In the genomic region with DNA sequence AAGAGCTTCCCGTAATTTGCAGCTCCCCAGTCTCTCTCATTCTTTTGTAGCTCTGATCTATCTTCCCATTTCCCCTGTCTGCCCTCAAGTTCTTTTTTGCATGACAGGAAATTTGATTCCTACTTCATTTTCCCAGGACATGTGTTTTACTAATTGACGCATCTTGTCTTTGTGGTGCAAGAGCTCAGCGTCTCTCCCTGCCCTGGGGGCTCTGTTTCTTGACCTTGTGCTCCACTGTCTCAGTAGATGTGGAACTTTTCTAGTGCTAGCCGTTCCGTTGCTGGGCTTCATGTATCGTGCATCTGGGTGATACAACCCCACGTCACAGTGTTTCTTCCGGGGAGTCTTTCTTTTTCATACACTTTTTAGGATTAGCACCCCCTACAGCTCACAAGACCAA, we compare ENCODE assay signal across 28 mouse cellular contexts. TPM values are rescaled to one million over a fixed set of nuclear protein-coding genes. Genes with fewer than 3 reads are reported as not detected.
A peak's percentile ranks its signal among the peaks of the same experiment; 100 is the strongest.
DNase-seq lines count a peak whose midpoint lies in the region; ATAC-seq and TF ChIP-seq lines count a peak whose summit lies in the region.
"Had no signal": no experiment of that assay in that cellular context is flagged by ENCODE, and none has a peak within 500 bp of the region (broad histone marks: within the 10 kb centered on the region; RNA-seq: fewer than 3 reads in every experiment).

No protein-coding gene starts in this region.

- in situ Hi-C loops in ES-E14 (cut with MboI; ENCODE audit: low sequenced_read_pairs in 2 of 2, unreplicated experiment in 2 of 2), result no loop called here

- H3K27me3 ChIP-seq in ES-Bruce4 (ENCODE audit: control insufficient read depth, insufficient read depth, low read length, poor library complexity, severe bottlenecking), result no peaks in the 10 kb centered on the region
- no peaks in the 10 kb centered on the region for H3K27me3 ChIP-seq in lung, postnatal 0 days (replicated peaks; ENCODE audit: insufficient read depth, low read length)
- H3K27me3 ChIP-seq: CH12.LX; embryonic facial prominence, embryonic 12.5 days; embryonic facial prominence, embryonic 15.5 days; hindbrain, embryonic 12.5 days; hindbrain, embryonic 15.5 days; intestine, embryonic 15.5 days; Patski had no signal

- DNase-seq in embryo, embryonic 10.5 days (ENCODE audit: low spot score), result peak; percentile 6
- no peak for DNase-seq in embryo, embryonic 9.5 days (ENCODE audit: extremely low spot score)
- DNase-seq in ES-E14 (ENCODE audit: low read depth, low spot score), result peak; percentile 34
- no peak for DNase-seq in lung, postnatal 0 days (ENCODE audit: low spot score)
- DNase-seq in gastrocnemius, adult 18-20 months (ENCODE audit: low spot score), result no peak
- DNase-seq: adrenal gland, postnatal 10 days; adrenal gland, postnatal 36 days; B cell, adult 2 months; cerebellum, adult 18-20 months; cerebellum, adult 9-10 months; cerebellum, postnatal 14 days; forebrain, postnatal 0 days; gastrocnemius, adult 2 months; gastrocnemius, postnatal 14 days; heart, adult 11 months; kidney, adult 11 months; kidney, adult 8-10 months had no signal

- ATAC-seq in lung, postnatal 0 days, result no peak
- ATAC-seq: forebrain, embryonic 14.5 days; forebrain, postnatal 0 days; intestine, embryonic 15.5 days; Patski had no signal

- H3K4me2 ChIP-seq in lung, postnatal 0 days (replicated peaks; ENCODE audit: low read depth, low read length), result no peak overlapping the region
- H3K4me2 ChIP-seq: embryonic facial prominence, embryonic 12.5 days; embryonic facial prominence, embryonic 15.5 days; heart, embryonic 11.5 days; hindbrain, embryonic 12.5 days; hindbrain, embryonic 15.5 days; intestine, embryonic 15.5 days had no signal

- H3K27ac ChIP-seq in ES-Bruce4 (ENCODE audit: insufficient read depth, low read length), result no peak overlapping the region
- H3K27ac ChIP-seq in ES-E14 (ENCODE audit: insufficient read depth, low read depth, low read length, poor library complexity, severe bottlenecking), result no peak overlapping the region
- H3K27ac ChIP-seq in lung, postnatal 0 days (ENCODE audit: low read length), result no peak overlapping the region
- H3K27ac ChIP-seq: embryonic facial prominence, embryonic 12.5 days; embryonic facial prominence, embryonic 15.5 days; gastrocnemius, adult 2 months; hindbrain, embryonic 12.5 days; hindbrain, embryonic 15.5 days; intestine, embryonic 15.5 days had no signal

- H3K4me3 ChIP-seq in ES-Bruce4 (ENCODE audit: low read depth, low read length) (no peak overlapping the region), ES-E14 (ENCODE audit: insufficient read depth in 1 of 2, low read depth in 1 of 2, low read length in 2 of 2, poor library complexity in 1 of 2, severe bottlenecking in 1 of 2) (no peak overlapping the region)
- H3K4me3 ChIP-seq in lung, postnatal 0 days (ENCODE audit: low read depth, low read length), result no peak overlapping the region
- H3K4me3 ChIP-seq: embryonic facial prominence, embryonic 12.5 days; embryonic facial prominence, embryonic 15.5 days; gastrocnemius, adult 2 months; hindbrain, embryonic 12.5 days; hindbrain, embryonic 15.5 days; intestine, embryonic 15.5 days had no signal

- TF ChIP-seq POLR2A in ES-Bruce4 (IDR thresholded peaks at IDR 0.05; ENCODE audit: insufficient read depth, low read length), result no peak

- peaks cover 7% of the 10 kb centered on the region; the same call in 1 of the 2 replicates for H3K36me3 ChIP-seq in ES-Bruce4 (ENCODE audit: control insufficient read depth, insufficient read depth, low read length, poor library complexity, severe bottlenecking)
- peaks cover 8% of the 10 kb centered on the region; the same call in 1 of the 2 replicates for H3K36me3 ChIP-seq in ES-E14 (ENCODE audit: control insufficient read depth, insufficient read depth, low read length, poor library complexity, severe bottlenecking)
- H3K36me3 ChIP-seq in lung, postnatal 0 days (ENCODE audit: insufficient read depth, low read length), result no peaks in the 10 kb centered on the region
- H3K36me3 ChIP-seq: G1E; intestine, embryonic 15.5 days had no signal

- H3K9me3 ChIP-seq in ES-Bruce4 (replicated peaks; ENCODE audit: control insufficient read depth, insufficient read depth, low read length, poor library complexity, severe bottlenecking) (peaks cover 5% of the 10 kb centered on the region; the same call in 1 of the 2 replicates), ES-E14 (ENCODE audit: control insufficient read depth, insufficient read depth, low read depth, low read length) (no peaks in the 10 kb centered on the region)
- H3K9me3 ChIP-seq in lung, postnatal 0 days (ENCODE audit: low read length), result no peaks in the 10 kb centered on the region
- H3K9me3 ChIP-seq: embryonic facial prominence, embryonic 12.5 days; embryonic facial prominence, embryonic 15.5 days; hindbrain, embryonic 12.5 days; hindbrain, embryonic 15.5 days; intestine, embryonic 15.5 days had no signal

- H3K4me1 ChIP-seq in ES-Bruce4 (ENCODE audit: control insufficient read depth, insufficient read depth, low read length) (peaks cover 2% of the 10 kb centered on the region), ES-E14 (ENCODE audit: control insufficient read depth in 2 of 2, insufficient read depth in 2 of 2, low read length in 2 of 2, poor library complexity in 1 of 2) (peaks cover 0 to 8% of the 10 kb centered on the region in 2 experiments; a peak in 1 of 4 replicates)
- no peaks in the 10 kb centered on the region for H3K4me1 ChIP-seq in lung, postnatal 0 days (ENCODE audit: insufficient read depth, low read depth, low read length)
- H3K4me1 ChIP-seq: embryonic facial prominence, embryonic 12.5 days; embryonic facial prominence, embryonic 15.5 days; hindbrain, embryonic 12.5 days; hindbrain, embryonic 15.5 days; intestine, embryonic 15.5 days had no signal

- peak; percentile 57; the same call in 1 of the 2 replicates for TF ChIP-seq EP300 in ES-Bruce4 (IDR thresholded peaks at IDR 0.05; ENCODE audit: insufficient read depth, low read depth, low read length)
- TF ChIP-seq EP300 in lung, postnatal 0 days (IDR thresholded peaks at IDR 0.05), result no peak

- TF ChIP-seq CTCF in ES-Bruce4 (IDR thresholded peaks at IDR 0.05; ENCODE audit: low read depth, low read length), result no peak
- no peak for TF ChIP-seq CTCF in lung, postnatal 0 days (IDR thresholded peaks at IDR 0.05)

- no peak overlapping the region for H3K9ac ChIP-seq in ES-Bruce4 (ENCODE audit: low read depth, poor library complexity, severe bottlenecking)
- H3K9ac ChIP-seq in ES-E14 (ENCODE audit: insufficient read depth, low read depth, low read length, poor library complexity, severe bottlenecking), result no peak overlapping the region
- no peak overlapping the region for H3K9ac ChIP-seq in lung, postnatal 0 days (replicated peaks; ENCODE audit: low read depth)
- H3K9ac ChIP-seq: embryonic facial prominence, embryonic 12.5 days; embryonic facial prominence, embryonic 15.5 days; forebrain, postnatal 0 days; hindbrain, embryonic 12.5 days; hindbrain, embryonic 15.5 days; intestine, embryonic 15.5 days had no signal

- WGBS in lung, postnatal 0 days, result 82% methylated on average over 8 of the region's 8 CpGs

TF ChIP-seq in ES-E14, 5 proteins besides CTCF, POLR2A, EP300 and RAD21:
- TF ChIP-seq ZNF384 (IDR thresholded peaks at IDR 0.05; ENCODE audit: low read depth, low read length) (no peak), HCFC1 (IDR thresholded peaks at IDR 0.05; ENCODE audit: borderline replicate concordance, insufficient read depth, low read length) (no peak), MAFK (IDR thresholded peaks at IDR 0.05; ENCODE audit: insufficient read depth, low read depth, low read length) (no peak), ZC3H11A (IDR thresholded peaks at IDR 0.05; ENCODE audit: borderline replicate concordance, low read depth, low read length) (no peak), CHD2 (IDR thresholded peaks at IDR 0.05; ENCODE audit: low read depth, low read length) (no peak)

RNA-seq across cellular contexts. Expression of a gene that starts 27.2 kb away (rescaled TPM):
- 10.2 and 12.3 TPM in 2 replicates for polyA plus RNA-seq in ES-Bruce4 (2011; ENCODE audit: insufficient read depth, insufficient read length, low read depth, missing spikeins)
- 4.3 and 5.7 TPM in 2 replicates for total RNA-seq in ES-E14 (2012; rRNA removed)
- 5.2 and 6.0 TPM in 2 replicates for polyA plus RNA-seq in lung, postnatal 0 days (2015; fragmentation: Nextera tagmentation; extraction: Ambion mirVana)
- total RNA-seq in gastrocnemius, adult 18-20 months (2021), result 1 to 10 TPM; 2.0 to 2.2 TPM
- total RNA-seq: CH12.LX had no signal
- polyA plus RNA-seq: G1E had no signal

Comparison
In these comparisons a context has a peak if more than half of its experiments do, and no peak if none do; other contexts are left out.
1. DNase-seq: peak in embryo, embryonic 10.5 days (single experiment) and ES-E14 (single experiment); none in embryo, embryonic 9.5 days (single experiment), lung, postnatal 0 days (single experiment) and gastrocnemius, adult 18-20 months (single experiment).